Mouse (Mus musculus): Measurements from ENCODE around the gene Lrrc74b. TPM values are rescaled to one million over a fixed set of nuclear protein-coding genes. Genes with fewer than 3 reads are reported as not detected.

The Lrrc74b gene
- polyA plus RNA-seq, 1 experiment from 2014 or later = 0.58 TPM

- ATAC-seq (replicated peaks; ENCODE audit: extremely low read depth, insufficient read depth, low FRiP score) = no peak
- Histone ChIP-seq H3K27ac (ENCODE audit: low read length) (no peak overlapping the region), H3K4me2 (ENCODE audit: low read depth, low read length) (no peak overlapping the region), H3K4me3 (ENCODE audit: low read length) (no peak overlapping the region), H3K27me3 (ENCODE audit: control insufficient read depth, insufficient read depth, low read length) (no peaks in the 10 kb centered on the region), H3K9ac (ENCODE audit: low read length) (no peak overlapping the region), H3K36me3 (ENCODE audit: control insufficient read depth, insufficient read depth) (peaks cover 11% of the 10 kb centered on the region), H3K4me1 (ENCODE audit: control insufficient read depth, insufficient read depth, low read length) (peaks cover 13% of the 10 kb centered on the region), H3K9me3 (replicated peaks; ENCODE audit: control insufficient read depth, low read length) (0 out of 2 replicates have a peak, but pooled peaks cover 2% of the 10 kb centered on the region)
- 54% methylated on average over 4 of the region's 4 CpGs for WGBS
Measured at GRCm38 (mm10) chr16:17532271-17532670, 28.8 kb downstream of the Lrrc74b start.

GRCm38 (mm10) chr16:17530640-17531288 lies 30.3 kb downstream of the Lrrc74b start, which contains the start of gene Thap7:
Gene Thap7 (minus strand): TSS chr16:17531136.
- peak; percentile 95 for ATAC-seq (replicated peaks; ENCODE audit: extremely low read depth, insufficient read depth, low FRiP score)
- Histone ChIP-seq H3K36me3 (ENCODE audit: control insufficient read depth, insufficient read depth) (peaks cover 24% of the 10 kb centered on the region), H3K27me3 (ENCODE audit: control insufficient read depth, insufficient read depth, low read length) (no peaks in the 10 kb centered on the region), H3K4me3 (ENCODE audit: low read length) (peak within 1 kb of the TSS; percentile 84), H3K9me3 (replicated peaks; ENCODE audit: control insufficient read depth, low read length) (no peaks in the 10 kb centered on the region), H3K27ac (ENCODE audit: low read length) (peak within 1 kb of the TSS; percentile 96), H3K9ac (ENCODE audit: low read length) (peak within 1 kb of the TSS; percentile 86), H3K4me1 (ENCODE audit: control insufficient read depth, insufficient read depth, low read length) (peaks cover 13% of the 10 kb centered on the region), H3K4me2 (ENCODE audit: low read depth, low read length) (peak within 1 kb of the TSS; percentile 89)
- under 1% methylated on average over 67 of the region's 67 CpGs for WGBS

GRCm38 (mm10) chr16:17529981-17530586 lies 31.0 kb downstream of the Lrrc74b start:
- Histone ChIP-seq H3K27ac (ENCODE audit: low read length) (peak overlapping the region; percentile 96), H3K4me3 (ENCODE audit: low read length) (peak overlapping the region; percentile 84), H3K36me3 (ENCODE audit: control insufficient read depth, insufficient read depth) (peaks cover 30% of the 10 kb centered on the region), H3K4me1 (ENCODE audit: control insufficient read depth, insufficient read depth, low read length) (peaks cover 13% of the 10 kb centered on the region), H3K4me2 (ENCODE audit: low read depth, low read length) (peak overlapping the region; percentile 89), H3K27me3 (ENCODE audit: control insufficient read depth, insufficient read depth, low read length) (no peaks in the 10 kb centered on the region), H3K9me3 (replicated peaks; ENCODE audit: control insufficient read depth, low read length) (no peaks in the 10 kb centered on the region), H3K9ac (ENCODE audit: low read length) (peak overlapping the region; percentile 86)
- ATAC-seq (replicated peaks; ENCODE audit: extremely low read depth, insufficient read depth, low FRiP score) = no peak
- 12% methylated on average over 17 of the region's 17 CpGs for WGBS

- WGBS = 82% methylated on average over 13 of the region's 13 CpGs
- H3K4me3 ChIP-seq (ENCODE audit: low read length) = no peak overlapping the region
- no peak overlapping the region for H3K4me2 ChIP-seq (ENCODE audit: low read depth, low read length)
- H3K9ac ChIP-seq (ENCODE audit: low read length) = no peak overlapping the region
- H3K36me3 ChIP-seq (ENCODE audit: control insufficient read depth, insufficient read depth) = peaks cover 40% of the 10 kb centered on the region
- H3K27me3 ChIP-seq (ENCODE audit: control insufficient read depth, insufficient read depth, low read length) = no peaks in the 10 kb centered on the region
- no peaks in the 10 kb centered on the region for H3K9me3 ChIP-seq (replicated peaks; ENCODE audit: control insufficient read depth, low read length)
- ATAC-seq (replicated peaks; ENCODE audit: extremely low read depth, insufficient read depth, low FRiP score) = no peak
- peaks cover 13% of the 10 kb centered on the region for H3K4me1 ChIP-seq (ENCODE audit: control insufficient read depth, insufficient read depth, low read length)
- no peak overlapping the region for H3K27ac ChIP-seq (ENCODE audit: low read length)
Measured at GRCm38 (mm10) chr16:17528276-17528675, 32.8 kb downstream of the Lrrc74b start.

- ATAC-seq (replicated peaks; ENCODE audit: extremely low read depth, insufficient read depth, low FRiP score) = no peak
- peaks cover 46% of the 10 kb centered on the region for H3K36me3 ChIP-seq (ENCODE audit: control insufficient read depth, insufficient read depth)
Measured at GRCm38 (mm10) chr16:17527606-17528005, 33.4 kb downstream of the Lrrc74b start.

GRCm38 (mm10) chr16:17526223-17526622 lies 34.8 kb downstream of the Lrrc74b start:
- H3K4me2 ChIP-seq (ENCODE audit: low read depth, low read length) = no peak overlapping the region
- peaks cover 8% of the 10 kb centered on the region for H3K4me1 ChIP-seq (ENCODE audit: control insufficient read depth, insufficient read depth, low read length)
- peaks cover 59% of the 10 kb centered on the region for H3K36me3 ChIP-seq (ENCODE audit: control insufficient read depth, insufficient read depth)
- H3K9me3 ChIP-seq (replicated peaks; ENCODE audit: control insufficient read depth, low read length) = no peaks in the 10 kb centered on the region
- H3K4me3 ChIP-seq (ENCODE audit: low read length) = no peak overlapping the region
- no peaks in the 10 kb centered on the region for H3K27me3 ChIP-seq (ENCODE audit: control insufficient read depth, insufficient read depth, low read length)
- no peak for ATAC-seq (replicated peaks; ENCODE audit: extremely low read depth, insufficient read depth, low FRiP score)
- H3K9ac ChIP-seq (ENCODE audit: low read length) = no peak overlapping the region
- 91% methylated on average over 6 of the region's 6 CpGs for WGBS
- no peak overlapping the region for H3K27ac ChIP-seq (ENCODE audit: low read length)

More at GRCm38 (mm10) chr16:17527606-17528005, 33.4 kb downstream of the Lrrc74b start:
- Histone ChIP-seq H3K27ac (ENCODE audit: low read length) (no peak overlapping the region), H3K9me3 (replicated peaks; ENCODE audit: control insufficient read depth, low read length) (no peaks in the 10 kb centered on the region), H3K4me1 (ENCODE audit: control insufficient read depth, insufficient read depth, low read length) (peaks cover 13% of the 10 kb centered on the region), H3K4me2 (ENCODE audit: low read depth, low read length) (no peak overlapping the region), H3K9ac (ENCODE audit: low read length) (no peak overlapping the region), H3K27me3 (ENCODE audit: control insufficient read depth, insufficient read depth, low read length) (no peaks in the 10 kb centered on the region), H3K4me3 (ENCODE audit: low read length) (no peak overlapping the region)

- no peak for ATAC-seq (replicated peaks; ENCODE audit: extremely low read depth, insufficient read depth, low FRiP score)
- H3K4me1 ChIP-seq (ENCODE audit: control insufficient read depth, insufficient read depth, low read length) = peaks cover 8% of the 10 kb centered on the region
- H3K9ac ChIP-seq (ENCODE audit: low read length) = no peak overlapping the region
- peaks cover 66% of the 10 kb centered on the region for H3K36me3 ChIP-seq (ENCODE audit: control insufficient read depth, insufficient read depth)
- 74% methylated on average over 3 of the region's 3 CpGs for WGBS
- H3K27me3 ChIP-seq (ENCODE audit: control insufficient read depth, insufficient read depth, low read length) = no peaks in the 10 kb centered on the region
- no peaks in the 10 kb centered on the region for H3K9me3 ChIP-seq (replicated peaks; ENCODE audit: control insufficient read depth, low read length)
- no peak overlapping the region for H3K4me3 ChIP-seq (ENCODE audit: low read length)
- H3K27ac ChIP-seq (ENCODE audit: low read length) = no peak overlapping the region
- H3K4me2 ChIP-seq (ENCODE audit: low read depth, low read length) = no peak overlapping the region
Measured at GRCm38 (mm10) chr16:17525524-17525923, 35.5 kb downstream of the Lrrc74b start.

GRCm38 (mm10) chr16:17524156-17524555 lies 36.9 kb downstream of the Lrrc74b start:
- Histone ChIP-seq H3K9ac (ENCODE audit: low read length) (no peak overlapping the region), H3K27me3 (ENCODE audit: control insufficient read depth, insufficient read depth, low read length) (no peaks in the 10 kb centered on the region), H3K4me1 (ENCODE audit: control insufficient read depth, insufficient read depth, low read length) (no peaks in the 10 kb centered on the region), H3K36me3 (ENCODE audit: control insufficient read depth, insufficient read depth) (peaks cover 68% of the 10 kb centered on the region), H3K27ac (ENCODE audit: low read length) (no peak overlapping the region), H3K4me2 (ENCODE audit: low read depth, low read length) (no peak overlapping the region), H3K9me3 (replicated peaks; ENCODE audit: control insufficient read depth, low read length) (no peaks in the 10 kb centered on the region), H3K4me3 (ENCODE audit: low read length) (no peak overlapping the region)
- WGBS = 94% methylated on average over 11 of the region's 11 CpGs
- ATAC-seq (replicated peaks; ENCODE audit: extremely low read depth, insufficient read depth, low FRiP score) = no peak

GRCm38 (mm10) chr16:17518910-17519309 lies 42.1 kb downstream of the Lrrc74b start:
- no peak overlapping the region for H3K9ac ChIP-seq (ENCODE audit: low read length)

More at GRCm38 (mm10) chr16:17518910-17519309, 42.1 kb downstream of the Lrrc74b start:
- Histone ChIP-seq H3K4me2 (ENCODE audit: low read depth, low read length) (no peak overlapping the region), H3K36me3 (ENCODE audit: control insufficient read depth, insufficient read depth) (peaks cover 56% of the 10 kb centered on the region), H3K27me3 (ENCODE audit: control insufficient read depth, insufficient read depth, low read length) (no peaks in the 10 kb centered on the region), H3K4me3 (ENCODE audit: low read length) (no peak overlapping the region), H3K27ac (ENCODE audit: low read length) (no peak overlapping the region), H3K4me1 (ENCODE audit: control insufficient read depth, insufficient read depth, low read length) (no peaks in the 10 kb centered on the region), H3K9me3 (replicated peaks; ENCODE audit: control insufficient read depth, low read length) (no peaks in the 10 kb centered on the region)
- 79% methylated on average over 2 of the region's 2 CpGs for WGBS
- ATAC-seq (replicated peaks; ENCODE audit: extremely low read depth, insufficient read depth, low FRiP score) = no peak
